Mouse (Mus musculus): ENCODE results near the gene Pik3c2b.
"Not testable (repeated sequence)": the region's sequence is repeated elsewhere in the genome, so short reads cannot be mapped to it uniquely, and the experiment has no call there.

Gene Pik3c2b

GRCm38 (mm10) chr1:133025051-133025795, 20.2 kb upstream of the Pik3c2b start:
- peak; percentile 95 for DNase-seq (ENCODE audit: low read depth, low spot score)
- H3K36me3 ChIP-seq (ENCODE audit: control insufficient read depth, insufficient read depth, low read length, poor library complexity, severe bottlenecking) = no peaks in the 10 kb centered on the region
- H3K27me3 ChIP-seq (ENCODE audit: control insufficient read depth, insufficient read depth, low read length, poor library complexity, severe bottlenecking) = no peaks in the 10 kb centered on the region

GRCm38 (mm10) chr1:133025796-133026190, 19.7 kb upstream of the Pik3c2b start:
- not testable (repeated sequence) for H3K36me3 ChIP-seq (ENCODE audit: control insufficient read depth, insufficient read depth, low read length, poor library complexity, severe bottlenecking); H3K27me3 ChIP-seq (ENCODE audit: control insufficient read depth, insufficient read depth, low read length, poor library complexity, severe bottlenecking); DNase-seq (ENCODE audit: low read depth, low spot score)

- no peak for DNase-seq (ENCODE audit: low read depth, low spot score)
- no peaks in the 10 kb centered on the region for H3K27me3 ChIP-seq (ENCODE audit: control insufficient read depth, insufficient read depth, low read length, poor library complexity, severe bottlenecking)
- no peaks in the 10 kb centered on the region for H3K36me3 ChIP-seq (ENCODE audit: control insufficient read depth, insufficient read depth, low read length, poor library complexity, severe bottlenecking)
Observed at GRCm38 (mm10) chr1:133027126-133027525, 18.3 kb upstream of the Pik3c2b start.

GRCm38 (mm10) chr1:133027980-133028379, 17.5 kb upstream of the Pik3c2b start:
- no peak for DNase-seq (ENCODE audit: low read depth, low spot score)
- Histone ChIP-seq H3K36me3 (ENCODE audit: control insufficient read depth, insufficient read depth, low read length, poor library complexity, severe bottlenecking) (no peaks in the 10 kb centered on the region), H3K27me3 (ENCODE audit: control insufficient read depth, insufficient read depth, low read length, poor library complexity, severe bottlenecking) (no peaks in the 10 kb centered on the region)

- no peaks in the 10 kb centered on the region for H3K36me3 ChIP-seq (ENCODE audit: control insufficient read depth, insufficient read depth, low read length, poor library complexity, severe bottlenecking)
- H3K27me3 ChIP-seq (ENCODE audit: control insufficient read depth, insufficient read depth, low read length, poor library complexity, severe bottlenecking) = no peaks in the 10 kb centered on the region
- peak; percentile 74 for DNase-seq (ENCODE audit: low read depth, low spot score)
Observed at GRCm38 (mm10) chr1:133029744-133030143, 15.7 kb upstream of the Pik3c2b start.

- Histone ChIP-seq H3K27me3 (ENCODE audit: control insufficient read depth, insufficient read depth, low read length, poor library complexity, severe bottlenecking) (no peaks in the 10 kb centered on the region), H3K36me3 (ENCODE audit: control insufficient read depth, insufficient read depth, low read length, poor library complexity, severe bottlenecking) (no peaks in the 10 kb centered on the region)
- no peak for DNase-seq (ENCODE audit: low read depth, low spot score)
Observed at GRCm38 (mm10) chr1:133030461-133030860, 15.0 kb upstream of the Pik3c2b start, which contains the start of gene Mdm4. Mdm4 (minus strand) TSS chr1:133030561.

GRCm38 (mm10) chr1:133032981-133033315, 12.5 kb upstream of the Pik3c2b start:
- no peak for DNase-seq (ENCODE audit: low read depth, low spot score)
- Histone ChIP-seq H3K36me3 (ENCODE audit: control insufficient read depth, insufficient read depth, low read length, poor library complexity, severe bottlenecking) (no peaks in the 10 kb centered on the region), H3K27me3 (ENCODE audit: control insufficient read depth, insufficient read depth, low read length, poor library complexity, severe bottlenecking) (no peaks in the 10 kb centered on the region)

GRCm38 (mm10) chr1:133033316-133034090, 12.0 kb upstream of the Pik3c2b start:
- Histone ChIP-seq H3K36me3 (ENCODE audit: control insufficient read depth, insufficient read depth, low read length, poor library complexity, severe bottlenecking) (no peaks in the 10 kb centered on the region), H3K27me3 (ENCODE audit: control insufficient read depth, insufficient read depth, low read length, poor library complexity, severe bottlenecking) (no peaks in the 10 kb centered on the region)
- peak; percentile 82 for DNase-seq (ENCODE audit: low read depth, low spot score)

GRCm38 (mm10) chr1:133034091-133034460, 11.4 kb upstream of the Pik3c2b start:
- Histone ChIP-seq H3K27me3 (ENCODE audit: control insufficient read depth, insufficient read depth, low read length, poor library complexity, severe bottlenecking) (no peaks in the 10 kb centered on the region), H3K36me3 (ENCODE audit: control insufficient read depth, insufficient read depth, low read length, poor library complexity, severe bottlenecking) (no peaks in the 10 kb centered on the region)
- DNase-seq (ENCODE audit: low read depth, low spot score) = peak; percentile 51

GRCm38 (mm10) chr1:133034682-133035081, 10.8 kb upstream of the Pik3c2b start:
- H3K36me3 ChIP-seq (ENCODE audit: control insufficient read depth, insufficient read depth, low read length, poor library complexity, severe bottlenecking); DNase-seq (ENCODE audit: low read depth, low spot score); H3K27me3 ChIP-seq (ENCODE audit: control insufficient read depth, insufficient read depth, low read length, poor library complexity, severe bottlenecking): not testable (repeated sequence)

- DNase-seq (ENCODE audit: low read depth, low spot score) = peak; percentile 94
- no peaks in the 10 kb centered on the region for H3K36me3 ChIP-seq (ENCODE audit: control insufficient read depth, insufficient read depth, low read length, poor library complexity, severe bottlenecking)
- no peaks in the 10 kb centered on the region for H3K27me3 ChIP-seq (ENCODE audit: control insufficient read depth, insufficient read depth, low read length, poor library complexity, severe bottlenecking)
Observed at GRCm38 (mm10) chr1:133039505-133039949, 5.9 kb upstream of the Pik3c2b start.

GRCm38 (mm10) chr1:133045861-133046440, 484 bp downstream of the Pik3c2b start:
- Histone ChIP-seq H3K36me3 (ENCODE audit: control insufficient read depth, insufficient read depth, low read length, poor library complexity, severe bottlenecking) (no peaks in the 10 kb centered on the region), H3K27me3 (ENCODE audit: control insufficient read depth, insufficient read depth, low read length, poor library complexity, severe bottlenecking) (no peaks in the 10 kb centered on the region)
- peak; percentile 77 for DNase-seq (ENCODE audit: low read depth, low spot score)

- DNase-seq (ENCODE audit: low read depth, low spot score) = peak; percentile 44
- Histone ChIP-seq H3K36me3 (ENCODE audit: control insufficient read depth, insufficient read depth, low read length, poor library complexity, severe bottlenecking) (no peaks in the 10 kb centered on the region), H3K27me3 (ENCODE audit: control insufficient read depth, insufficient read depth, low read length, poor library complexity, severe bottlenecking) (no peaks in the 10 kb centered on the region)
Observed at GRCm38 (mm10) chr1:133046441-133046931, 1.0 kb downstream of the Pik3c2b start.

- DNase-seq (ENCODE audit: low read depth, low spot score) = no peak
- no peaks in the 10 kb centered on the region for H3K27me3 ChIP-seq (ENCODE audit: control insufficient read depth, insufficient read depth, low read length, poor library complexity, severe bottlenecking)
- H3K36me3 ChIP-seq (ENCODE audit: control insufficient read depth, insufficient read depth, low read length, poor library complexity, severe bottlenecking) = no peaks in the 10 kb centered on the region
Observed at GRCm38 (mm10) chr1:133047575-133047974, 2.1 kb downstream of the Pik3c2b start.

GRCm38 (mm10) chr1:133048690-133049089, 3.2 kb downstream of the Pik3c2b start:
- H3K27me3 ChIP-seq (ENCODE audit: control insufficient read depth, insufficient read depth, low read length, poor library complexity, severe bottlenecking) = no peaks in the 10 kb centered on the region
- H3K36me3 ChIP-seq (ENCODE audit: control insufficient read depth, insufficient read depth, low read length, poor library complexity, severe bottlenecking) = no peaks in the 10 kb centered on the region

More at GRCm38 (mm10) chr1:133048690-133049089, 3.2 kb downstream of the Pik3c2b start:
- DNase-seq (ENCODE audit: low read depth, low spot score) = no peak
